Mouse (Mus musculus) adrenal gland, adult 18-20 months (tissue): ENCODE data around the gene Zfp248. TPM values are rescaled to one million over a fixed set of nuclear protein-coding genes. Genes with fewer than 3 reads are reported as not detected.

Experiments
- DNase-seq, 2 experiments: peaks; one replicate each; pipeline ENCODE4 v3.0.0; 2021 to 2022; ENCODE audit warnings: low spot score in 2 of 2
- long read RNA-seq, 2 experiments: library from polyadenylated mRNA; stranded (forward); transcript quantifications; one replicate each; pipeline ENCODE4 v2.0.0; 2021
- total RNA-seq, 2 experiments: library from RNA; stranded (reverse); gene quantifications; 1 replicate in 1 of 2; 2 replicates in 1 of 2; pipeline ENCODE4 v1.2.3; 2021

The Zfp248 gene
- total RNA-seq: 1 to 10 TPM; 2.5 to 3.9 TPM
- long read RNA-seq, experiment 1, partial matches to known transcripts: 0 of 2 reads
- long read RNA-seq, experiment 1, other reads (novel, unspliced or antisense): 1 of 2 reads
- long read RNA-seq, experiment 2, partial matches to known transcripts: 1 of 8 reads
- long read RNA-seq, experiment 2, other reads (novel, unspliced or antisense): 3 of 8 reads

- DNase-seq: peak; percentile 88 to 89
Measured at GRCm38 (mm10) chr6:118455042-118455631, at the start of gene Zfp248. Zfp248 (minus strand) TSS chr6:118455528.

- no peak for DNase-seq
Measured at GRCm38 (mm10) chr6:118499010-118499409, 43.7 kb upstream of the Zfp248 start.

GRCm38 (mm10) chr6:118482125-118482524 is 26.8 kb upstream of the Zfp248 start:
- no peak for DNase-seq

GRCm38 (mm10) chr6:118478957-118479708 is 23.8 kb upstream of the Zfp248 start, which contains the start of gene Zfp9:
Zfp9 (minus strand) TSS chr6:118479320.
- peak; percentile 76 to 78 for DNase-seq

- no peak for DNase-seq
Measured at GRCm38 (mm10) chr6:118477875-118478785, 22.8 kb upstream of the Zfp248 start.

- no peak for DNase-seq
Measured at GRCm38 (mm10) chr6:118462069-118462705, 6.9 kb upstream of the Zfp248 start.

- no peak for DNase-seq
Measured at GRCm38 (mm10) chr6:118457726-118458125, 2.4 kb upstream of the Zfp248 start.

- DNase-seq: peak in 1 of 2 experiments; percentile 6
Measured at GRCm38 (mm10) chr6:118454452-118454851, 876 bp downstream of the Zfp248 start.

GRCm38 (mm10) chr6:118431502-118431901 is 23.8 kb downstream of the Zfp248 start:
- DNase-seq: no peak

GRCm38 (mm10) chr6:118426666-118427065 is 28.7 kb downstream of the Zfp248 start:
- no peak for DNase-seq

- peak; percentile 85 to 87 for DNase-seq
Measured at GRCm38 (mm10) chr6:118419050-118419920, 36.0 kb downstream of the Zfp248 start, which contains the start of gene Bms1. Bms1 (minus strand) TSS chr6:118419474.

GRCm38 (mm10) chr6:118410428-118410827 is 44.9 kb downstream of the Zfp248 start:
- no peak for DNase-seq

GRCm38 (mm10) chr6:118408510-118408909 is 46.8 kb downstream of the Zfp248 start:
- DNase-seq: no peak

GRCm38 (mm10) chr6:118406421-118406820 is 48.9 kb downstream of the Zfp248 start:
- no peak for DNase-seq

- no peak for DNase-seq
Measured at GRCm38 (mm10) chr6:118390746-118391145, 64.6 kb downstream of the Zfp248 start.

GRCm38 (mm10) chr6:118385962-118386361 is 69.4 kb downstream of the Zfp248 start:
- DNase-seq: no peak

- no peak for DNase-seq
Measured at GRCm38 (mm10) chr6:118381234-118381633, 74.1 kb downstream of the Zfp248 start.

GRCm38 (mm10) chr6:118380630-118381029 is 74.7 kb downstream of the Zfp248 start:
- DNase-seq: no peak

GRCm38 (mm10) chr6:118379451-118380167 is 75.7 kb downstream of the Zfp248 start:
- DNase-seq: peak; percentile 43 to 62
